Mouse (Mus musculus) layer of hippocampus, postnatal 14 days (tissue): ENCODE measurements around the gene Acsf2. TPM values are rescaled to one million over a fixed set of nuclear protein-coding genes. Genes with fewer than 3 reads are reported as not detected.
"Not testable (repeated sequence)": the region's sequence is repeated elsewhere in the genome, so short reads cannot be mapped to it uniquely, and the experiment has no call there.

Experiments
- DNase-seq, 2 experiments: peaks; one replicate each; pipeline ENCODE4 v3.0.0; 2021 to 2022; ENCODE audit warnings: low spot score in 2 of 2, mixed read lengths in 1 of 2
- long read RNA-seq, 2 experiments: library from polyadenylated mRNA; stranded (forward); transcript quantifications; one replicate each; pipeline ENCODE4 v2.0.0; 2021
- total RNA-seq, 2 experiments: library from RNA; stranded (reverse); gene quantifications; 2 replicates each; pipeline ENCODE4 v1.2.3; 2021

Gene Acsf2
- total RNA-seq = 10 to 100 TPM; 20.9 to 23.0 TPM
- long read RNA-seq, experiment 1, transcript Acsf2-201 (16 exons, 3,154 nt) = major isoform, 8 of 25 reads
- long read RNA-seq, experiment 1, partial matches to known transcripts = 14 of 25 reads
- long read RNA-seq, experiment 1, other reads (novel, unspliced or antisense) = 3 of 25 reads
- long read RNA-seq, experiment 2, partial matches to known transcripts = 10 of 14 reads
- long read RNA-seq, experiment 2, other reads (novel, unspliced or antisense) = 1 of 14 reads

DNA sequence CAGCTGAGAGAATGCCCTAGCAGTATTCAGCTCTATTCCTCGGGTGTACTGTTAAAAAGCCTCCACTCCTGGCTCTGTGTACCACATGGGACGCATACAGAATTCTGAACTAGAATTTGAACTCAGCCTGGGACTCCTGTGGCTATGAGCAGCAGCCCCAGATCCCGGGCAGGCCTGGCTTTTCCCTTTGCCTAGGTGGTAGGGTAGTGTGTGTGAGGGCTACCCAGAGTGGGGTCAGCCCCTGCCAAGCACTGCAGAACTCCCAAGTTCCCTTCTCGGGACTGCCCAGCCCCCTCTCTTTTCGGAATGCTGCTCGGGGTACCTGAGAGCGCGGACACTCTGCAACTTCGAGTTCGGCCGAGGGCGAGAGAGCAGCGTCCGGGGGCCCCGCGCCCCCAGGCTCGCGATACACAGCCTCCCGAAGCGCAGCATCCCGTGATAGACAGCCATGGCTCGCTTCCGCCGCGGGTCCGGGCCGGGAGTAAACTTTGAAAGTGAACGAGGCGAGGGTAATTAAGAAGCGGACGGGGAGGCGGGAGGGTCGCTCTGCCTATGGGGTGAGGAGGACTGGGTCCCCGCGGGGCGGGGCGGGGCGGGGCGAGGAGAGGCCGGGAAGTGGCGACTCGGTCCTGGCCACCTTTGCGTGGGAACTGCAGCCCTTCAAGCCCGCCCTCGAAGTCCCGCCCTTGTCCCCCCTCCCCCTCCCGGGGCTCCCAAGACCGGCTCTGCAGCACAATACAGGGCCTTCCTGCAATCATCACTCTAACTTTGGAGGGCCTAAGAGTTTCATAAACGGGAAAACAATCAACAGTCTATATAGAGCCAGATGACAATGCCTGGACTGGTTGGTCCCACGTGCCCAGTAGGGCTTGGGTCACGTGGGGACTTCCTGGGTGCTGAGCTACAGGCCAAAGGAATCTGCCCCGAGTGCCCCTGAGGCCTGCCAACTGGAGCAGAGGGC lies at the start of gene Acsf2:
TSS of gene Acsf2 (minus strand) at position 551 of the 961 bp plus-strand sequence.
- DNase-seq = peak; percentile 23 to 49

DNA sequence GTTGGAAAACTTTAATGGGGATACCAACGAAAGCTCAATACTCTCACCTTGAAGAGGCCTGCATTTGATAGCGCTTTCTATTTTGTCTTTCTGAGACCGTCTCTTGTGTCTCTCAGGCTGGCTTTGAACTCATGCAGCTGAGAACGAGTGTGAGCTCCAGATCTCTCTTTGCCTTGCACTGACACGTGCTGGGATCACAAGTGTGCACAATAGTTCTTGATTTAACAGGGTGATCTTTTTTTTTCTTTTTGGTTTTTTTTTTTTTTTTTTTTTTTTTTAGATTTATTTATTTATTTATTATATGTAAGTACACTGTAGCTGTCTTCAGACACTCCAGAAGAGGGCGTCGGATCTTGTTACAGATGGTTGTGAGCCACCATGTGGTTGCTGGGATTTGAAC lies 49.6 kb upstream of the Acsf2 start:
- not testable (repeated sequence) for DNase-seq

DNA sequence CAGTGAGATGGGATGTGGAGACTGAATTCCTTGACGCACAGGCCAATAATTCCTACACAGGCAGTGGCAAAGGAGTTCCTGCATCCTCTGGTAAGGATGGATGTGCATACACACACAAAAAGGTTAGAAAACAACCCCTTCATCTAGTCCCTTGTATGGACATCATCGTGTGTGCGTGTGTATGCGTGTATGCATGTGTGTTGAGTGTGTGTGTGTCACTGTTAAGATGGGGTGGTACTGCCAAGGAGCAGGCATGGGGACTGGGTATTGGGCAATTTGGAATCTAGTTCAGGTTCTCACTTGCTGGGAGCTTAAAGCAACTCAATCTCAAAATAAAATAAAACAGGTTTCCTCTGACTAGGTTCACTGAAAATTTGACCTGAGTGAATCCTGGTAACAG lies 44.8 kb upstream of the Acsf2 start:
- DNase-seq = no peak

DNA sequence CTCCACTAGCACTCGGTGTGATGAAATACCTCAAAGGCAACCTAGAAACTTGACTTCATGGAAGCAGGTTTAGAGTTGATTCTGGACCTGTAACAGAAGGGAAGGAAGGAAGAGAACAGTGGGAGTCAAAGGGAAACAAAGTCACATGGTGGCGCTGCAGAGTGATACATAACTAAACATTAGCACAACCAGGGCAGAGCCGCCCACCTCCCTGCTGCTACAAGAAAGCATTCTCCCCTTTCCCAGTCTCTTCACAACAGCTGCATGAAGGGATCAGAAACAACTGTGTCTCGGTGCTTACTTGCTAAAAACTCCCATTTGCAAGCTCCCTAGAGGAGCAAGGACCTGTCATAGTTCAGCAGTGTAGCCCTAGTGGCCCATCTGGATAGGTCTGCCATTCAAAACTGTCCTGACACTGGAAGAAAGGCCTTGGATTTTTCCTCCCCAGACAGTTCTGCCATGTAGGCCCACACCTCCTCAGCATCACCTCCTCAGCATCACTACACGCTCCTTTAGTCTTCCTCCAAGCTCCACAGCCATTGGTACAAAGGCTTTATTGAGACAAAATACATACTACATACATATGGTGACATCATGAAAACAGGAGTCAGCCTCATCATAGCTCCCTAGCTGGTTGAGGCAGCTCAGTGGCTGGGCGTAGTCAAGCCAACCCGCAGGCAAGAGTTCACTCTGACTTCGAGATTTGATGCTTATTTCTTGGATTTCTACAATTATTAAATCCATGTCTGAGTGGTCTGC lies 43.0 kb upstream of the Acsf2 start:
- DNase-seq = peak in 1 of 2 experiments; percentile 32

DNA sequence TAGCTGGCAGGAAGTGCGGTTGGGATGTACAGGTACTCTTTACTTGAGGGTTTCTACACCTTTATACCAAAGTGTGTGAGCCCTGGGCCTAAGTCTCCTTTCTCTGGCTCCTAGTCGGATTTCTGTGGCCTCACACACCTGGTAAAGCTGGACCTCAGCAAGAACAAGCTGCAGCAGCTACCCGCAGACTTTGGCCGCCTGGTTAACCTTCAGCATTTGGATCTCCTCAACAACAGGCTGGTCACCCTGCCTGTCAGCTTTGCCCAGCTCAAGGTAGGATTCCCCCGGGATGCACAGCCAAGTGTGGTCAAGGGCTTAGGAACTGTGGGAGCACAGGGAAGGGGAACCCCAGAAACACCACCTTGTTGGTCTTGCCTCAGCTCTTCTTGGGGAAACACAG lies 32.8 kb upstream of the Acsf2 start:
- DNase-seq = no peak

DNA sequence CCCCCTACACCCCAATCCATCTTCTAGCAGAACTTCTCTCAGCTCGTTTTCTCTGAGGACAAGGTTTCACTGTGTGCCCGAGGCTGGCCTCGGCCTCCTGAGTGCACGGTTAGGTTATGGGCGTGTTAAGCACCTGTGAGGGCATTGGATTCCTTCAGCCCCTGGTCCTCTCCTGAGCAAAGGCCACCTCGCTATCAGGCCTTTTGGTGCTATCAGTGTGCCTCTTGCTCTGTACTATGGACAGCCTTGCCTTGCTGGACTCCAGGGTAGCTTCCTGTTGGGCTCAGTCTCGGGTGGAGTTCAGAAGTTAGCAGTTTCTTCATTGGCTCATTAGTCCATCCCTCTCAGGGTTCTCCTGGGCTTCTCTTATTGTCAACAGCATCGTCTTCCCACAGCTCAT lies 31.3 kb upstream of the Acsf2 start:
- DNase-seq = no peak

DNA sequence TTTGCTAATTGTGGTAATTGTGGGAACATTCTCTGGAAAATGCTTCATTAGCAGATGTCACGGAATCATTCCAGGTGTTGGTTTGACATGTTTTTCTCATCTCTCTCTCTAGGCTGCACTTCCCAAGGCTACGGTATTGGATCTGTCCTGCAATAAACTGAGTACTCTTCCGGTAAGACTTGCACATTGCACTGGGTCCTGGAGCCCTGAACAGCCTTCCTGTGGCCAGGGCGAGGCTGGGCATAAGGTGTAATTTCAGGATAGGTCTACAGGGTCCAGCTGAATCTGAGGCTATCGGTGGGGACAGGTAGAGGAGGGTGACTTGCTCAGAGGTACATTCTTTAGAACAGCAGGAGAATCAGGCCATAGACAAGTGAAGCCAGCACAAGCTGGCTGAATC lies 30.3 kb upstream of the Acsf2 start:
- no peak for DNase-seq

DNA sequence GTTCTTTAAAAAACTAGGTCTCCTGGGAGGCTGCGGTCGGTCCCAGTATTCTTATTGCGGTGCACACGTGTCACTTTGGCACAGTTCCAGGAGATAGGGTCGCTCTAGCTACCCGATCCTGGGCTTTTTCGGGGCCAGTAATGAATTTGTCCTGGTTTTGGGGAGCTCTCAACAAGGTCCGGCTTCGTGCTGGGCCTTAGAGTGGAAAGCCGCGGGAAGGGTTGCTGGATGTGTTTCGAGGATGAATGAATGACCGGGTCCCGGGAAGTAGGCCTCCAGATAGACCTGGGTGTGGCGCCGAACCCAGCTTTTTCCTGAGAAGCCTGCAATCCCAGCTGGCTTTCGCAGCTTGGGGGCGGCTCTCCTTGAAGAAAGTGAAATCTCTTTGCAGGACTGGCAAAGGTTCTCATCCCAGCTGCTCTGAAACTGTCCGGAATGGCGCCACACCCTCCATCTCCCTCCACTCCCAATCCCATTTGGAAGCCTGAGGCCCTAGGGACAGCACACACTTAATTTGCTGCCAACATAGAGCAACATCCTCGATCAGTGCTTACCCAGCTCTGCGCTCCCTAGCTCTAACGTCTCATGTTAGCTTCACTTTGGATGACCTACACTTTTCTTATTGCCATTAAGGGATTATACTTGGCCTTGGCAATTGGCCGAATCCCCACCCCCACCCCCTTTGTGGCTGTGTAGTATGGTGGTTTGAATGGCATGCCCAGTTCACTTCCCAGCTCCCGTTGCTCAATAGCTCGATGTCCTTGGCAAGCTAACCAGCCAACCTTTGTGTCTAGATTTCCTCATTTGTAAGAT lies 28.7 kb upstream of the Acsf2 start:
- DNase-seq = peak in 1 of 2 experiments; percentile 35

DNA sequence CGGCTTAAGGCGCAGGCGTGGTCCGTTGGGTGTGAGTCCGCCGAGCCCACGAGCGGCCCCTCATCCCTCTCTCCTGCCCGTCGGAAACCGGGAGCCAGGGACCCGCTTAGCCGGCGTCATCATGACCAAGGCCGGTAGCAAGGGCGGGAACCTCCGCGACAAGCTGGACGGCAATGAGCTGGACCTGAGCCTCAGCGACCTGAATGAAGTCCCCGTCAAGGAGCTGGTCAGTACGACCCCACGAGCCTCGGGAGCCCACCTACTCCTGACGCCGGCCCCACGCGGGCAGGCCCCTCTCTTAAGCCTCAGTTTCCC lies 28.2 kb upstream of the Acsf2 start:
- no peak for DNase-seq

DNA sequence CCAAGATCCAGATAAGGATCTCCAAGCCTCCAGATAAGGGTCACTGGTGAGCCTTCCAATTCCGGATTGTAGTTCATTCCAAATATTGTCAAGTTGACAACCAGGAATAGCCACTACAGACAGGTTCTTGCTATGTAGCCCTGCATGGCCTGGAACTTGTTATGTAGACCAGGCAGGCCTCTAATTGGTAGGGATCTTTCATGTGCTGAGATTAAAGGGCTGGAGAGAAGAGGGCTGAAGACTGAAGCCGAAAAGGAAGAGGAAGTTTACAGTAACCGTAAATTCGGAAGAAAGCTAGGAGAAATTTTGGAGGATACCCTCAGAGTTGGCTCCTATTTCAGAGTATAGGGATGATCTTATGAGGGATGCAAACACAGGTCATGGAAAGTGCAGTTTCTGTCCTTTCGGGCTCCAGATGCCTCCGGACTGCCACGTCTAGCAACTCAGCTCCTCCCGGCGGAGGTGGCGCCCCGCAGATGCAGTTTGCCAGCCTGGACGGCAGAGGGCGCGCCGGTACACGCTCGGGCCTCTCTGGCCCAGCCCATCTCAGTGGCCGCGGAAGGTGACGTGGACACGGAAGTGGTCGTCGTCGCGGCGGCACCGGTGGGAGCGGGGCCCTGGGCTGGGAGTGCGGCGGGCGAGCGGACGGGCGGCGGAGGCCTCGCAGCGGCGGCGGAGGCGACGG lies 27.7 kb upstream of the Acsf2 start, which contains the start of gene Lrrc59:
TSS of gene Lrrc59 (plus strand) at position 569 of the 685 bp plus-strand sequence.
- DNase-seq = peak; percentile 94 to 95

DNA sequence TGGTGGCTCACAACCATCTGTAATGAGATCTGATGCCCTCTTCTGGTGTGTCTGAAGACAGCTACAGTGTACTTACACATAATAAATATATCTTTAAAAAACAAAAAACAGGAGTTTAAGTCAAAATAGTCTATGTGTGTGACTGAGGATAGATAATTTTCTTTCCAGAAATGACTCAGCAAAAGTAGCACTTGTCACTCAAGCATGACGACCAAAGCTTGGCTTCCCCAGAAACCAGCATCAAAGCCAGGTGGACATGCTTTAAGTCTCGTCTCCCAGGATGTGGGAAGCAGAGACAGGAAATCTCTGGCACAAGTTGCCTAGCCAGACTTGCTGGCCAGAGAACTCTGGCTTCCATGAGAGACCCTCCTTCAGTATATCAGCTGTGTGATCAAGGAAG lies 20.5 kb upstream of the Acsf2 start:
- DNase-seq = no peak

DNA sequence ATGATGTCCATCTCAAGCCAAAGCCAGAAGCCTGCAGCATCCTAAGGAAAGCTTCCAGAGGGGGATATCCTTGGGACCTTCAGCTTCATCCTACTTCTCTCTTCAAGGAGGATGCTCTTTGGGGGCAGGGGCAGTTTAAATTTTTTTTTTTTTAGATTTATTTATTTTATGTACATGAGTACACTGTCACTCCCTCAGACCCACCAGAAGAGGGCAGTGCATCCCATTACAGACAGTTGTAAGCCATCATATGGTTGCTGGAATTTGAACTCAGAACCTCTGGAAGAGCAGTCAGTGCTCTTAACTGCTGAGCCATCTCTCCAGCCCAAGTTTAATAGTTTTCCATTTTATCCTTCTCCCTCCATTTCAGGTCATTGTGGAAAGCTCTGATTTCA lies 19.8 kb upstream of the Acsf2 start:
- no peak for DNase-seq

DNA sequence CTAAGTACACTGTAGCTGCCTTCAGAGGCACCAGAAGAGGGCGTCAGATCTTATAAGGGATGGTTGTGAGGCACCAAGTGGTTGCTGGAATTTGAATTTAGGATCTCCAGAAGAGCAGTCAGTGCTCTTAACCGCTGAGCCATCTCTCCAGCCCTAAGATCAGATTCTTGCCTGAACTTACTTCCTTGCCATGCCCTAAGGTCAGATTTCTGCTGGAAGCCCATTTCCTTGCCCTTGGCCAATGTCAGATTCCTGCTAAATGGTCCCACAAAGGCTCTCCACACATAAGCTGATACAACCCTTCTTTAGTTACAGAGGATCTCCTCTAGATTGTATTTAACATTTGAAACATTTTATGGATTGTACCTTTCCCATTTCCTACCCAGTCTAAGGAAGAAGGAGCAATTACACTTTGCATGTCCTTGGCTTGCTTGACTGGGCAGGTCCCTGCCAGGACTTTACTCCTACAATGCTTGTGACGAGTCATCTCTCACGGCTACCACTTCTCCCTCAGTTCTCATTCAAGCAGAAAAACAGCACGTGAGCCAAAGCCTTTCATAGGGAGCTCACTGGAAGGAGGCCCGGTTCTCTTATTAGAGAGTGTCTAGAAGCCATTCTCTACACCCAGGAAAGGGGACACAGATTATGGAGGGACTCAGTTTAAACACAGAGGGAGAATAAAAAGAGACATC lies 19.2 kb upstream of the Acsf2 start:
- DNase-seq = no peak

DNA sequence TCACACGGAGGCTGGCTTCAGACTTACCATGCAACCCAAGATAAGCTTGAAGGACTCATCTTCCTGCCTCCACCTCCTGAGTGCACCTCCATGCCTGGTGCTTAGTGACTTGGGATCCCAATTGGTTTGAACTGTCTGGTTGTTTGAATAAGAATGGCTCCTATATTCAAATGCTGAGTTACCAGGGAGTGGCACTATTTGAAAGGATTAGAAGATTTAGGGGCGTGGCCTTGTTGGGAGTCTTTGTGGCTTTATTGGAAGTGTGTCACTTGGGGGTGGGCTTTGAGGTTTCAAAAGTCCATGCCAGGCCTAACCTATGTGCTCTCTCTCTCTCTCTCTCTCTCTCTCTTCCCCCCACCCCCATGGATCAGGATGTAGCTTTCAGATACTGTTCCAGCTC lies 16.0 kb upstream of the Acsf2 start:
- DNase-seq = no peak

DNA sequence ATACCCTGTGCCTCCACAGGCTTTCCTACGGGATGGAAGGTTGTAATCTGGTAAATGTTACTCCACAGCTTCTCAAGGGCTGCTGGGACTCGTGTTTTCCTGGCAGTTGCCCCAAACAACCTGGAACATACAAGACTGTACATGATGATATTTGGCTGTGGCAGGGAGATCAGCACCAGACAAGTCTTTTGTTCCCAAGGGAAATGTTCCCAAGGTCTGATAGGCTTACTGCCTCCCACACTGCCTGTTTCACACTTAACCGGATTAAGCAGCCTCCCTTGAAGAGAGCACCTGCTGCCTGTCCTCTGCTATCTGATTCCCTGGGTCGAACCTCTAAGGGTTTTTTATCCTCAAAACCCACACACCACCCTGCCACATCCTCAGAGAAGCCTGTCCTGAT lies 13.8 kb upstream of the Acsf2 start:
- no peak for DNase-seq

DNA sequence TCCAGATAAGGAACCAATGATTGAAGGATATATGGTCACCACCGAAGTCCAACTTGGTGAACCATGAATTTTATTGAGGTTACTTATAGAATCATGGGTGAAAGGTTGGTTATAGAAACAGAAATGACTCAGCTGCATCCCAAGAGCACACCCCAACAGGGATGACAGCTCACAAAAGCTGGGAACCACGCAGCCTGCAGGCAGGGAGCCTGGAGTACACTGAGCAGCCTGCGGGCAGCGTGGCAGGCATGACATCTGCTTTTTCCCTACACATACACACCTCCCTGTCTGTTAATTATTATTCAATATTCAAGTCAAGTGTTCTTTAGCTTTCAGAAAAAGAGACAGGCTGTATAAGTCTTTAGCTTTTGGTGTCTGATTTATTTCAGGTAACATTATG lies 12.9 kb upstream of the Acsf2 start:
- no peak for DNase-seq

DNA sequence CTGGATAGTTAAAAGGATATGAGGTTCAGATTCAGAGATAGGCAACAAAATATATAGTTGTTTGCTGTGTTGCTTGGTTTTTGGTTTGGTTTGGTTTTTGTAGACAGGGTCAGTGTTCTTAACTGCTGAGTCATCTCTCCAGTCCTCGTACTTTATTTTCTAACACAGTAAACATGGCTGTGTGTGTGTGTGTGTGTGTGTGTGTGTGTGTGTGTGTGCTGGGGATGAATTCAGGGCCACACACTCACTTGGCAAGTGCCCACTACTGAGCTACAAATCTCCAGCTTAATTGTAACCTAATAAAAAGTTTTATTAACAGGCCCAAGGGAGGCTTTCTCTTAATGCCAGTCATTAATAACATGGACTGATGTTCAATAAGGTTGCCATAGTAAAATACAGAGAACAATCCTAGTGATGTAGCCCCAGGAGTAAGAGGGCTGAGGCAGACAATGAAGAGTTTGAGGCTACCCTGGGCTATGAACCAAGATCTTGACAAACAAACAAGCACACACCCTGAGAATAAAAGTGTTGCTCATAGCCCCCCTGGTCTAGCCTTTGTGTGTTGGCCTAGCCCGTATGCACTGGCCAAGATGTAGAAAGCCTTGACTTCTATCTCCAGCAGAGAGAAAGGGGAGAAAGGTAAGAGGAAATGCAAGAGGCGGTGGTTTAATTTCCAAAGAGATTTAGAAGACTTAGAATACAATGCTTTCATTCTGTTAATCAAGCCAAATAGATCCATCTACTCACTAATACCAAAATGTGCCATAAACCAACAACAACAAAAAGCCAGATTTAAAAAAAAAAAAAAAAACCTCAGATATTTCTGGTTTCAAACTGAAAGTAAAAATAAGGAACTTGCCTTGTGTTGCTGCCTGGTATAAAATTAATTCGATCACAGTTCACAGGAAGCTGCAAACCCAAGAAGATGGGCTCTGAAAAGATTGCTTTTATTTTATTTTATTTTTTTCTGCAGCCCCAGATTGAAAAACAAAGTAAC lies 9.4 kb upstream of the Acsf2 start:
- DNase-seq = no peak

DNA sequence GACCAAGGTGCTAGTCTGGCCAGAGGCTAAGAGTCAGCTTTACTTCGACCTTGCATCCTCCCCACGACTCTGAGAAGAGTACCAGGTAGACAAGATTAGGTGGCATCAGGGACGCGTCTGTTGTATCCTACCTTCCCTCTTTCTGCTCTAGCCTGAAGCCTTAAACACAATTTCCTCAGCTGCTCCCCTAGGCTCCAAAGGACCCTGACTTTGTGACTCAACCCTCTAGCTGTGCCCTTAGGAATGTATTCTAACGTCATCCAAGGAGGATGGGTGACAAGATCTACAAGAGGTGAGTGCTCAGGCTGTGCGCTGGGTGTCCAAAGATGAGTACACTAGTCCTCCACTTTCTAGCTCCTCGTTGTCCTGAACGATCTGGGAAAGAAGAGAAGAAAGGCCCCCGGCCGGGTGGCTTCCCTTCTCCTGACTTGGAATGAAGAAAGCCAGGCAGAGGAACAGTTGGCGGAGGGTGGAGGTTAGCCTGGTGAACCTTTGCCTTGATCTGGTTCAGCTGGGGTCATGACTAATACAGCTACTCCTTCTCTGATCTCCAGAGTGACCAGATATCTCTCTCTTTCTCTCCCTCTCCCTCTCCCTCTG lies 785 bp upstream of the Acsf2 start:
- no peak for DNase-seq
